Comparison of ENCODE assay signal across 17 mouse cellular contexts in the genomic region with DNA sequence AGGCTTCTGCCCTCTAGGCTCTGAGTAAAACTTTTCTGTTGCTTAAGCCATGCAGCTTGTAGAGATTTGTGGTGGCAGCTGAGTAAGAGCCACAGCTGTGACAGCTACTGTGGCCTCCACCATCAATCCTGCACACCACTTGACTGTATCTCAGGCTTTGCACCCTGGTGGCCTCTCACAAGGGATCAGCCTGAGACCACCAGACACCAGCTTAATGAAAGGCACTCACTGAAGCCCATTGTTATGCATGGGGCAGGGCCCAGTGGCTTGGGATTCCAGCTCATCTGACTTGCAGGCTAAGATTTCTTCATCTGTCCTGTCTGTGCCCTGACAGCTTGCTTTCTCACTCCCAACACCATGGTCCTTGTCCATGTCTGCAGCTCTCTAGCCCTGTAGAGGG.
"Had no signal": no experiment of that assay in that cellular context is flagged by ENCODE, and none has a peak within 500 bp of the region (broad histone marks: within the 10 kb centered on the region; RNA-seq: fewer than 3 reads in every experiment).

No protein-coding gene starts in this region.

- DNase-seq: lung, adult 18-20 months; lung, embryonic 14.5 days; lung, postnatal 10 days; lung, postnatal 4 days; midbrain, embryonic 14.5 days; right cerebral cortex, adult 18-20 months; right cerebral cortex, postnatal 25 days; right cerebral cortex, postnatal 4 days; spleen, adult 18-20 months; thymus, adult 18-20 months; thymus, postnatal 14 days; thymus, postnatal 36 days had no signal

- H3K4me3 ChIP-seq: midbrain, embryonic 10.5 days; midbrain, embryonic 12.5 days; myocyte; neural tube, embryonic 13.5 days; neural tube, embryonic 15.5 days had no signal

- H3K9ac ChIP-seq: lung, embryonic 14.5 days; midbrain, embryonic 12.5 days; neural tube, embryonic 13.5 days; neural tube, embryonic 15.5 days had no signal

- H3K27ac ChIP-seq: midbrain, embryonic 10.5 days; midbrain, embryonic 12.5 days; neural tube, embryonic 13.5 days; neural tube, embryonic 15.5 days had no signal

- H3K27me3 ChIP-seq: neural tube, embryonic 15.5 days had no signal

- H3K36me3 ChIP-seq: midbrain, embryonic 10.5 days; midbrain, embryonic 12.5 days; neural tube, embryonic 13.5 days; neural tube, embryonic 15.5 days had no signal
